Mouse (Mus musculus) inflammation-experienced regulatory T-cells, adult 6 months (primary cell): Measurements from ENCODE around the gene Svep1. TPM values are rescaled to one million over a fixed set of nuclear protein-coding genes. Genes with fewer than 3 reads are reported as not detected.

Source experiments
- ATAC-seq: one replicate; pipeline ENCODE4 v1.8.0; 2017
- polyA plus RNA-seq, 3 experiments: library from polyadenylated mRNA; unstranded; fragments of 100-300 nt; shearing (Covaris generic); gene quantifications; one replicate each; pipeline ENCODE4 v1.2.1; 2017

Svep1 gene
- polyA plus RNA-seq, 3 experiments from 2014 or later: 0.04 TPM; not detected in 2

DNA sequence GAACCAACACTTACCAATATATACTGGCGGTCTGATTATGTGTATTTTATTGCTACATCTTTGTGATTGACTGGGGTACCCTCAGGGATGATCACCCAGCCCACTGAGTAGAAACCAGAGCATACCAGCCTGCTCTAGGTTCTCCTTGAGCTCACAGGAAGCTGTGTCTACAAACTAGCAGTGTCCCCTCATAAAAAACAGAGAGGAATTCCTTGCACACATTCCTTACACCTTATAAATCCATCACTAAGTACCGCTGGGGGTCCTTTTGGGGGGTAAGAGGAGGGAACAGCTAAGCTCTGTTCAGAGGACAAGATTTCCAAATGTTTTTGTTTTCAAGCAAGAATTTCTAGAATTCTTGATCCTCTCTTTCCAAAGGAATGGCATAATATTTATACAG is 36.7 kb downstream of the Svep1 start:
- ATAC-seq: no peak

DNA sequence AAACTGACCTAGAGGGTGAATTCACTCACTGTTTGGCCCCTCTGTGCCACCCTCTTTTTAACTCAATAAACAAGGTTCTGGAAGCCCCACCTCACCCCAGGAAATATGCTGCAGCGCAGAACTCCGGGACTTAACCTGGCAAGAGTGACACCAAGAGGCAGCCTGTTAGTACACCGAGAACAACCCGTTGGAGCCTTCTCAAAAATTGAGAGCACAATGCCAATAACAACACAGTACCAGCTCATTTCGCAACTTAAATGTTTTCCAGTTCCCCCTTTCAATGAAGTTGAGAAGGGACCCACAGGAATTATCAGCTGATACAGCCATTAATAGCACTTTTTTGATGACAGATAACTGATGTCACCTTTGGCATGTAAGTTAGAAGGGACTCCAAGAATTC is 38.3 kb downstream of the Svep1 start:
- no peak for ATAC-seq

DNA sequence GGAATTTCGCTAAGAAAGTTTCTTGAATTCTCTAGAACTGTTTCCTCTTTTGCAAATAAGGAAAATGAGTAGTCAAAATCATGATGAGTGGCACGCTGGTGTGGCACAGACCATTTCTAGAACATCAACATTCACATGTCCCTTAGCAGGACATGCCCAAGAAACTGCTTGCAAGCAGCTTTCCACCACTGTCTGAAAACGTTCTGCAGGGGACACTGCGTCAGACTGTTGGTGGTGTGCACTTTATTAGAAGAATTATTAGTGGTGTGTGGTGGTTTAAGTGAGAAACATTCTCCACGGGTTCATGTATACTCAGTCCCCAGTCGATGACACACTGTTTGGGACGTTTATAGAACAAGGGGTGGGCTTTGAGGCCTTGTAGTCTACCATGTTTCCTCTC is 40.9 kb downstream of the Svep1 start:
- ATAC-seq: no peak

DNA sequence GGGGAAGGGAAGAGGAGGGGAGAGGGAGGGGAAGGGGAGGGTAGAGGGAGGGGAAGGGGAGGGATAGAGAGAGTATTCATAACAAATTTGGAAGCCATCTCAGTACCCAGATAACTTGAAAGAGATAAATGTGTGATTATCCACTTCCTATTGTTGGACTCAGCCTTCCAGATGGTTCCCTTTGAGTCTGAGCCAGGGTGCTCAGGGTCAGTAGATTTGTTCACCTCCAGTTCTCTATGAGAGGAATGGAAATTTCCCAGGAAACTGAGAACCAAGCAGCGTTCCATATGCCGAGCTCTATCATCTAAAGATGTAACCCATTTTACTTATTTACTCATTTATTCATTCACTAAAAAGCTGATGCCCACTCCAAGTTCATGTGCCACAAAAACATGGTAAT is 44.8 kb downstream of the Svep1 start:
- no peak for ATAC-seq

DNA sequence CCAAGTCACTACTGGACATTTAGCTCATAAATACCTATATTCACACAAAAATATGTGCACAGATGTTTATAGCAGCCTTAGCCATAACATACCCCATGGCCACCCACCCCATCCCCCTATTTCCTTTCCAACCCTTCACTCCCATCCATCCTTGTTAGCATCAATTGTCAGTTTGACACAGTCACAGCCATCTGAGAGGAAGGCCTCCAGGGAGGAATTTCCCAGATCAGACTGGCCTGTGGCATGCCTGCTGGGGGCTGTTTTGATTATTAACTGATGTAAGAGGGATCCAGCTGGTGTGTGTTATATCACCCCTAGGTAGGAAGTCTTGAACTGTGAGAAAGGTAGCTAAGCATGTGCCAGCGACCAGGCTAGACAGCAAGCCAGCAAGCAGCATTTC is 47.1 kb downstream of the Svep1 start:
- ATAC-seq: no peak

DNA sequence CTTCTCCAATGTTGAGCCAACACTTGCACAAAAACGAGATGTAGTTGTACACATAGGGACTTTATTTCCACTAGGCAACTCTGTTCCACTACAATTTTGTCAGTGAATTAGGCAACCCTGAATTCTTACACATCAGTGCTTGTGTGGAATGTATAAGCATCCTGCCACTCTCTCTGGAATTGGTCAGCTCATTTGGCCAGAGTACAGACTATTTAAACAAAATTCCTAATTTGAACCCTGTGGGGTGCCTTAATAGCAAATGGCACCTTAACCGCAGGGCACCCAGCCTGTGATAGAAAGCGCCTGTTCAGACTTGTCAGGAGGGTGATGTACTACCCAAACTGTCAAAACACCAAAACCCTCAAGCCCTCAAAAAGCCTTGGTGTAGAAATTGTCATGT is 56.4 kb downstream of the Svep1 start:
- no peak for ATAC-seq

DNA sequence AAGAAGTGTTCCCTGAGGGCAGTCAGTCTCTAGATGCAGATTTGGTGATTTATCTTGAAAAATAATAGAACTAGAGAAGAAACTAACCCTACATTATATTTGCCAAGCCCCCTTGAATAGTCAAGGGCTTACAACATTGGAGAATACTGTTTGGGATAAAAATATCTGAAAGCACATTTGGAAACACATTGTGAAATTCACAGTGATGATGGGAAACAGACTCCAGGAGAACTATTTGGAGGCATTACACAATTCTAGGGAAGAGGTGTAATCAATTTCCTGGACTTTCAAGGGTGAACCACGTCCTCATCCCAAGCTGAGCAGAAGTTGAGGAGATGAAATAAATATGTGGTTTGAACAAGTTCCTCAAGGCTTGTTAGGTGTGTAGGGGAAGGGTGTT is 57.5 kb downstream of the Svep1 start:
- no peak for ATAC-seq

DNA sequence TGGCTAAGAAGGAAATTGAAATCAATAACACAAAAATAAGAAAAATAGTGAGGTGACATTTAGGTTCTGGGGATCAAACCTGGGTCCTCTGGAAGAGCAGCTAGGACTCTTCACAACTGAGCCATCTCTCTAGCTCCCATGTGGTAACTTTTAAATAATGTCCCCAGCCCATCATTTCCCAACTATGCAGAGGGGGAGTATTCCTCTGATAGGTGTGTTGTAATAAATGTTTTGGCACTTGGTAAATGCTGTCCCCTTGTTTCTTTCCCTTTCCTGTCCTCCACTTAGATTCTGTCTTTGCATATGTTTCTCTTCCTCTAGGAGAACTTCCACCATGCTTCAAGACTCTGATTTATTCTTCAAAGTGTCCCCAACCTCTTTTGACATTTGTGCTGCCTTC is 58.1 kb downstream of the Svep1 start:
- ATAC-seq: no peak

DNA sequence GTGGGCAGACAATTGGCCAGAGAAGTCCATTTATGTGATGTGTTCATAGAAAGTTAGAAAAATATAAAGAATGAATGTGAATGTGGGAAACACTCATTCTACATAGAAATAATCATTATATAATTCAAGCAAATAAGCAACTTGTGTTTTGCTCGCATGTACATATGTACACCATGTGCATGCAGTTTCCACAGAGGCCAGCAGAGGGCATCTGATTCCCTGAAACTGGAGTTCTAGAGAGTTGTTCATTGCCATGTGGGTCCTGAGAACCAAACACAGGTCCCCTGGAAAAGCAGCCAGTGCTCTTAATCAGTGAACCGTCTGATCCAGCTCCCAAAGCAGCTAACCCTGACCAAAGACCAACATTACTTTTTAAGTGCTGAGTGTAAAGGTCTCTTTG is 60.0 kb downstream of the Svep1 start:
- ATAC-seq: no peak

DNA sequence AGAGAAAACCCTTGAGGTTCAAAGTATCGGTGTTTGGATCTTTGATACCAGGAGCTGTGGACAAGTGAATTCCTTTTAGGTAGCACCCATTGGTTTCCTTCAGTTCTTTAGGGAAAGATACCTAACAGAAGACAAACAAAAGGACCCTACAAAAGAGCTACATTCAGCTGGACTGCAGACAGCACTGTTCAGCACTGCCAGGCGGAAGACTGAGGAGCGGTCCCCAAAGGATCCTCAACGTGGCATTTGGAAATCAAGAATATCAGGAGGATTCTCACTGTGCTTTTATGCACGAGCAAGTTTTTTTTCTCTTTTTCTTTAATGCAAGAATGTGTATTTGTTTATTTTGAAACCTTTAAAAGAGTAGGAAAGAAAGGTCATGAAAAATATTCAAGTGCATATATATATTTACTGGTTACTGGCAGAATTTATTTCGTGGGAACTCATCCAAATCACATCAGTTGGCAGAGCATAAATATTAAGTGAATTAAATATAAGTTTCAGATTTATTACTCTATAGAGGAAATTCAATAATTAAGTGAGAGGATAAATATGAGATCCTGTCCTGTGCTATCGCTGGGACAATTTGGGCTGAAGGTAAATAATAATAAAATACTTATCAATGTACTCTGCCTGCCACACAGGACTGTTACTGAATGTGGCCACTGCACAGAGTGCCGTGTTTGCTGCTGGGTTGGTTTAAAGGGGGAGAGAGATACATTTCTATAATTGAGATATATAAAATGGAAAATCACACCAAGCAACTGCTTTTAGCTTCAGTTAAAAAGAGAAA is 66.7 kb downstream of the Svep1 start:
- no peak for ATAC-seq

DNA sequence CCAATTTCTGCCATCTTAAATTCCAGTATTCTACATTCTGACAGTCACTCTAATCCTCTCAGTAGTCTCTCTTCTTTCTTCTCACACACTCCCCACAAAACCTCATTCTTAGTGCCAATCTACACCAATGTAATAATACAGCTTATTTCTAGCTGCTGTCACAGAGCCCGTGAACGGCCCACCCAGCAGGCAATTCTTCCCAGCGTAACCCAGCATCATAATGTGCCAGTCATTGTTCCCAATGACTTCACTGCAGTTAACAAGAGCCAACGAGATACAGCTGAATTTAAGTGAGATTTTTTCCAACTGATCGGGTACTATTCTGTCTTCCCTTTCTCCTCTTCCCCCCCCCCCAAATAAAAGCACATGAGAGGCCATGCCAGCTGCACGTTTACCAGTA is 67.4 kb downstream of the Svep1 start:
- no peak for ATAC-seq

DNA sequence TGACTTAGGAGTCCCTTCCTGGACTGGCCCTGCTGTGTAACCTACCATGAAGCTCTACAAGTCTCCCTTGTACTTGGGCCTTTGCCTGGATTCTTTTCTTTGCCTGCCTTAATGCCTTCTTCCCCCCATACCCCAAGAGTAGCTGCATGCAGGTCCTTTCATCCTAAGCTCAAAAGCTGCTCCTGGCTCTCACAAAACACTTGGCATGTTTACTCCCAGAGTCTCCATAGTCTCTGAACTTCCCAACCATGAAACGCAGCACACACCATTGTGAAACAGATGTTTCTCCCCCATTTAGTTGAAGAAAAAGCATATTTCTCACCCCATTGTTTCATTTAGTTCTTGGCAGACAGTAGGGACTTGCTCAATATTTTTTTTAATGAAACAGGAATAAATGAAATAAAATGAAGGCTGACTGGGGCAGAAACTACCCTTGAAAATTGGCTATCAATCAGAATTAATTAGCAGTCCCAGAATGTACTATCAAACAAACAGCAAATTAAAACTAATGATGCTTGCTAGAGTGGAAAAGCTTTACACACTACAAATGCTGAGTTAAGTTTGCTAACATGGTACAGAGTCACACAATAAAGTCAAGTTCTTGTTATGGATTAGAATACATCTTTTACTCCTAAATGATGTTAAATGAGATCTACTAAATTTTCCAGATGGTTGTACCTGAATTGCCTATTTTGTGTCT is 72.9 kb downstream of the Svep1 start:
- no peak for ATAC-seq

DNA sequence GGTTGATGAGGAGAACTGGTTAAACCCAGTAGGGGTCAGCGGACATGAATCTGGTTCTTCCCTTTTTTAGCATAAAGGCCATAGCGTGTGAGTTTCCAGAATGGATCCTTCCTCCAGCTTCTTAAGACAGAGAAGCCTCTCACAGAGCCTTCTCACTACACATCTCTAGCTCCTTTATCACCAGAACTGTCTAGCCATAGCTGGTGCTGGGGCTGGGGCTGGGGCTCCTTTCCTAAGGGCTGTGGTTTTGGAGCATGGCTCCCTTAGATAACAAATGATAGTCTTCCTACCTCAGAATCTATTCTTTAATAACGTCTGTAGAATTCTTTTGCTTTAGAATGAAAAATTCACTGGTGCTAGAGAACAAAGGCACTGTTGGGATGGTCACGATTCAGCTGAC is 76.8 kb downstream of the Svep1 start:
- no peak for ATAC-seq

DNA sequence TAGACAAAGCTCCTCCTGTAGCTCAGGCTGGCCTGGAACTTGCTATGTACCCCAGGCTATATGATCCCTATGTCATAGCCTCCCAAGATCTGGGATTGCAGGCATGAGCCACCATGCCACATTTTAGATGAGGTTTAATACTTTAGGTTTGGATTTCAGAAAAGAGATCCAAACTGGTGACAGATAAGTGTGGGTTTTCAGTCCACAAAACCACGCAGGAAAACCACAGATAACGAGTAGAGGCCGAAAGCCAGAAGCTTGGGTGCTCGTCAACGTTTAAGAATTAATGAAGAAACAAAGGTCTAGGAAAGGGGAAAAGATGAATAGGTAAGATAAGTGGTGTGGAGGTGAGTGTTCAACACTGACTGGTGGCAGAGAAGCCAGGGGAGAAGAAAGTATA is 79.6 kb downstream of the Svep1 start:
- ATAC-seq: no peak

DNA sequence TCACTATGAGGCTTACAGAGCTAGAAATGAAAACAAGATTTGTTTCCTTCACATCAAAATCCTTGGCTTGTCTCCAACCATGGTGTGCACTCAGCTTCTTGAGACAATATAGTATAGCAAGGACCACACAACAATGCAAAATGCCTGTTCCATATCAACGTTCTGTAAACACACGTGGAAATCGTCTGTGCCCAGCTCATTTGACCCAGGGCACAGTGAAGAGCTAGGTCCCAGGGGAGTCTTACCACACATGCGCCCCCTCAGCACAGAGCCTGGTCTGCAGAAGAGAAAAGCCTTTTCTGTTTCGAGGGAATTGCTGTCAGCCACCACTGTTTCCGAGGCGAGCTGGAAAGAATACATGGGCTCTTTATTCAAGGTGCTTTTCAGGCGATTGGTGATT is 91.2 kb downstream of the Svep1 start:
- no peak for ATAC-seq

DNA sequence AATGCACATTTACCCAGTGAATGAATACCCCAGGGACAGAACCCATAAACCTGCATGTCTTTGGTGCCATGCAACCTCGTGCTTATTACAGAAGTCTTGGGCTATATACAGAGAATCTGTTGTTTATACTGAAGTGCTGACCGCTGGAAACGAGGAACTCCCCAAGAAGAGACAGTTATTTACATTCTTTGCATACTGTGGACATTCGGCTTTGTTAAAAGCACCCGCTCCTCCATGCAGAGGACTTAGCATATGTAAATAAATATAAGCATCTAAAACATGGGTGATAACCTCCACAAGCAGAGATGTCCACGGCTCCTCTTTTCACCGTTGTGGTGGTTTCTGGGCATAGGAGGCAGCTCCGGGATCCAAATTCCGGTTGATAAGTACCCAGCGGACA is 95.7 kb downstream of the Svep1 start:
- no peak for ATAC-seq

DNA sequence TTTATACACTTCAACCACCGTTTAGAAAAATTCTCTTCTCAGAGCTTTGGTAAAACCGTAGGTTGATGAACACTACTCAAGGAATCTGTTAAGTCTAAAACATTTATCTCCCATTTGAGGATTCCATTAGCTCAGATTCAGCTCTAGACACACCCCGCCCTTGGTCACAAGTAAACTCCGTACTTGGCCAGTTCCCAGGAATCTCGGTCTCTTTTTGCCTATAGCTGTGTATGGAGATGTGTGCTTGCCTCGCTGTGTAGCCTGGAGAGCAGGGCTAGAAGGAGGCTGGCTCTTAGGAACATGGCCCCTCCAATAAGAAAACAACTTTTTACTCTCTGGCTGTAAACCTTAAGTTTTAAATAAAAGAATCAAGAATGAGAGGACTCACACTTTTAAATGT is 96.9 kb downstream of the Svep1 start:
- ATAC-seq: no peak

DNA sequence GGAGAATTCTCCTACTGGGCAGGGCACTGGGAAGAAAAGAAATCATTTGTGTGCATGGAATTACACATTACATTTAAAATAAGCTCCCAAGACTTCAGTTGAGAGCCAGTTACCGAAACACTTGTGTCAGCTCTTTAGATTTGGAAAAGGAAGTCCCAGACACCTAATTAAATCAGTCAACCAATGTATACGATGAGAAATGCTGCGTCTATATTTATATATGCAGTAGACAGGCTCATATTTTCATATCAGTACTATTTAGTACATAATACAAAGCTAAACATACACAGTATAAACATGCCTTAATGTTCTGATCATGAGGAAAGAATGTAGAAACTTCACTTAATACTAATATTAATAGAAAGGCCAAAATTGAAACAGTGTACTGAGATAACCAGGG is 98.3 kb downstream of the Svep1 start:
- ATAC-seq: no peak

DNA sequence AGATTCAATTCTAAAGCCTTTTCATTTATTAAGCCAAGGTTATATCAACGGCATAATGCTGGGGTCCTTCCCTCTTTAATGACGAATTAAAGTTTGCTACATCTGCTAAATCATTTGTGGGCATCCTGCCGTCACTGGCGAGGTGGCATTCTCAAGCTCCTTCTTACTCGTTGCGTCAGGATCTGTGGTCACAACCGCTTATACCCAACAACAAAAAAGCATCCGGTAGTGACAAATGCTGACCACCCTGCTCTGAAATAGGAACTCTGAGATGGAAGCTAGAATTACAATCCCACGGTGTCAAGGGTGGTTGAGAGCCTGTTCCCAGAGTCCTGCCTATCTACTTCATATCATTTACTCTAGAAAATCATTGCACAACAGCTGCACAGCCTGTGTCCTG is 108.9 kb downstream of the Svep1 start:
- ATAC-seq: no peak

DNA sequence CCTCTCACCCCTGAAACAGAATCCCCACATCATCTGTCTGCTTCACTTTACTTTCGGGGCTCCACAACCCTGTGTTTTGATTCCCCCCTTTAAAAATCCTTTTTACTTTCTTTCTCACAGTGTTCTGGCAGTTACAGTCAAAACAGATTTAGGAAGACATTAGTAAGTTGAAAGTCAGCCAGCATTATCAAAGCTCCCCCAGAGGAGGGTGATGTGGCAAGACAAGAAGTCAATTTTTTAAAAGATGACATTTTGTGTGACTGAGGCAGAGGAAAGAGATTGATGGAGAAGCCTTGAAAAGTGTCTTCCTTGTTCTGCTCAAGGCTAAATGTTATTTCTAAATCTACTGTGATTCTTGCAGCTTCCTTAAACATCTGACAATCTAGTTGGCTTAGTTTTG is 119.9 kb downstream of the Svep1 start:
- no peak for ATAC-seq

DNA sequence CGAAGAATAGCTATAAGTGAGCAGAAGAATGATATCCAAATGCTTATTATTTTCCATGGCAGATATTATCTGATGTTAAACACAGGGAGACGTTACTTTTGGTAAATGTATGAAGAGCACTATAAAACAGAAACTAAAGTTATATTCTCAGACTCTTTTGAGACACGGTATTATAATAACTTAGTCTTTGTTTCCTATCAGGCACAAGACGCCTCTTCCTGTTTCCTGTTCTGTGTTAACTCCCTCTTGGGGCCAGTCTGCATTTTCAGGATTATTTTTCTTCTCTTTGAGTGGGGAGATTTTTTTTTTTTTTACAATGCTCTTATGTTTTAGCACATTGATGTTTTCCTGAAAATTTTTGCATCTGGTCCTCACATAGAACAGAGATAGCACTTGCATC is 120.5 kb downstream of the Svep1 start:
- peak; percentile 32 for ATAC-seq

DNA sequence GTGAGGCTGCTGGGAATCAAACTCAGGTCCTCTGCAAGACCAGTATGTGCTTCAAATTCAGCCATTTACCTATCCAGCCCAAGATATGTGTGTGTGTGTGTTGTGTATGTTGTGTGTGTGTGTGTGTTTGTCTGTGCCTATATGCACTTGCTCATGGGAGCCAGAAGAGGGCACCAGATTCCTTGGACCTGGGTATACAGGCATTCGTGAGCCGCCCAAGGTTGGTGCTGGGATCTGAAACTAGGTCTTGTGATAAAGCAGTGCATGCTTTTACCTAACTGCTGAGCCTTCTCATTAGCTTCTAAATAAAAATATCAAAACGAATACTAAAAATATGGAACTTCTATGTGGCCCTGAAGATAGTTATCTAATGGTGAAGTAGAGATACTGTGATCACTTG is 121.3 kb downstream of the Svep1 start:
- no peak for ATAC-seq

DNA sequence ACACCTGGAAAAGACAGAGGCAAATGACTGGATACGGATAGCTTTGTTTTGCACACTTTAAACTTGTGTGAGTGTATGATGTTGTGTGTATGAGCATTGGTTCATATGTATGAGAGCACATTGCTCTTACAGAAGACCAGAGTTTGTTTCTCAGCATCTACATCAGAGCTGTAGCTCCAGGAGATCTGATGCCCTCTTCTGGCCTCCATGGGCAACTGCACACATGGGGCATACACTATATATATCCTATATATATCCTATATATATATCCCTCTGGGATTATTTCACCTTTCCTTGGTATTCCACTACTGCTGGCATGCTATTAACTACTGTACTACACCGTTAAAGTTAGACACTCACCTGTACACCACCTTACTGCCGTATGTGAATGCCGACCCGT is 122.5 kb downstream of the Svep1 start:
- ATAC-seq: no peak

DNA sequence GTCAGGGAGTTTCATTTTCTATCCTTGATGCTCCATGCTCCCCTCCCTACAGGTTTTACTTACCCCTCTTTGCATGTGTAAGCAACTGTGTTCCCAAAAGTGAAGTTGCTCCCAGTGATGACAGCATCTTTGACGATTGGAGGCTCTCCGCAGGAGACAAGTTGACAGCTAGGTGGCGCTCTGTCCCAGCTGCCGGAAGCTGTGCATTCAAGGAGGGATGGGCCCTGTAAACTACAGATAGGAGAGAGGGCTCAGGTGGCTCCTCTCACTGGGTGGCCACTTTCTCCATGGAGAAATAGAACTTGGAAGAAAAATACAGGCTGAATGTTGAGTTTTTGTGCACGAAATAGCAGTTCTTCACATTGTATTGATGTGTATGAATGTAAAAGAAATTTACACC is 124.1 kb downstream of the Svep1 start:
- ATAC-seq: peak; percentile 71

DNA sequence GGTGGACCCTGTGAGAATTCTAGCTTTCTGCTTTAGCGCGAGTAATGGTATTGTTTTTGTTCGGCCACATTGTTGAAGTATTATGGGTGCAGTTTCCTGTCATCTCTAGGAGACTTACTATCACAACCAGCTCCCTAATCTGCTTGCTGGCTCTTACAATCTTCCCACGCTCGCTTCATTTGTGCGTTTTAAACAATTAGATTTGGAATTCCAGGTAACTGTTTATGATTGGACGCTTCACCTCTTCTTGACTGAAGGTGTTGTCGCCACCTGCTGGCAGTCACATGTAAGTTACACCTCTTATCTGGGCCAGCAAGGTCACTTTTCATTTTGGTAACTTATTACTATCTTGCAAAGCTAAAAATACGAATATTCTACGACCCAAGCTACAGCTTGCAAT is 127.0 kb downstream of the Svep1 start:
- peak; percentile 54 for ATAC-seq
